Mouse (Mus musculus): ENCODE data around the gene Art2b. TPM values are rescaled to one million over a fixed set of nuclear protein-coding genes. Genes with fewer than 3 reads are reported as not detected.

Art2b gene
- polyA plus RNA-seq, 1 experiment from 2014 or later = 0.07 TPM

DNA sequence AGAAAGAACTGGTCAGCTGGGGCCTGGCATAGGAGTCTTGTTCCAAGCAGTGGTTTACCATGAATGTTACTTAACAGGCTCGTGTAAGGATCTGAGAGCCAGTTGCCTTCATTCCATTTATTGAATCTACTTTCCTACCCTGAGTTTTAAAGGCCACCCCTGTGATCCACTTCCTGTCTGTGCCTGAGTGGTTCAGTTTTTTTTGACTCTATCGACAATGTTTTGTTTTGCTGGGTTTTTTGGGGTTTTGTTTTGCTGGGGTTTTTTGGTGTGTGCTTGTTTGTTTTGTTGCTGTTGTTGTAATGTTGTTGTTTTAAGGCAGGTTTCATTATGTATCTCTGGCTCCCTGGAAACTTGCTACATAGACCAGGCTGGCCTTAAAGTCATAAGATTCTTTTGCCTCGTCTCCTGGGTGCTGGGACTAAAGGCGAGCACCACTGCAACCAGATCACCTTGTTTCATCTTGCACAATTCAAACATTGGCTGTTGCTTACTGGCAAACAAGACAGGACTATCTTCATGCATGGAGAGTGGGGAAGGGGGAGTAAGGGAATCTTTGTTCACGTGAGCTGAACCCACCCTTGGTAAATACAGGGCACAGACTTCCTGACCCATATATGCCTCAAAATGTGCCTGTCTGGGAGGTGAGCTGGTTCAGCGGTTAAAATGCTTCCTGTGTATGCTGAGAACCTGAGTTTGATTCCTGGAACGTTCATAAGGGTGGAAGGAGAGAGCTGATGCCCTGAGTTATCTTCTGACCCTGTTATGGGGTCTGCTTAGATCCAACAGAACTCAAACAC lies 34.5 kb downstream of the Art2b start:
- Histone ChIP-seq H3K4me2 (ENCODE audit: low read depth, low read length) (no peak overlapping the region), H3K27me3 (ENCODE audit: control insufficient read depth, insufficient read depth, low read length) (no peaks in the 10 kb centered on the region; the same call in 1 of the 2 replicates), H3K9ac (ENCODE audit: low read length) (no peak overlapping the region), H3K27ac (ENCODE audit: low read length) (no peak overlapping the region), H3K4me1 (ENCODE audit: control insufficient read depth, insufficient read depth, low read length) (no peaks in the 10 kb centered on the region), H3K9me3 (replicated peaks; ENCODE audit: control insufficient read depth, low read length) (no peaks in the 10 kb centered on the region), H3K4me3 (ENCODE audit: low read length) (no peak overlapping the region), H3K36me3 (ENCODE audit: control insufficient read depth, insufficient read depth) (no peaks in the 10 kb centered on the region)
- no peak for ATAC-seq (replicated peaks; ENCODE audit: extremely low read depth, insufficient read depth, low FRiP score)
- WGBS = 55% methylated on average over 7 of the region's 7 CpGs

DNA sequence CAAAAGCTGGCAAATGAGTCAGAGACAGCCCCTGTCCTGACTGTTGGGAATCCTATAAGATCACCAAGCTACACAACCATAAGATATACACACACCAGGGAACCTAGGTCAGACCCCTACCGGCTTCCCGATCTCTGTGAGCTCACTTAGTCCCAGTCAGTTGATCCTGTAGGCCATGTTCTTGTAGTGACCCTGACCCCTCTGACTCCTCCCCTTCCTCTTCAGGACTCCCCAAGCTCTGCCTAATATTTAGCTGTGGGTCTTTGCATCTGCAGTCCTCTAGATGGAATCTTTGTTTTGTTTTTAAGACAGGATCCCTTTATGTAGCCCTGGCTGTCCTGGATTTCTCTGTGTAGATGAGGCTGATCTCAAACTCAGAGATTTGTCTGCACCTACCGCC lies 36.1 kb downstream of the Art2b start:
- ATAC-seq (replicated peaks; ENCODE audit: extremely low read depth, insufficient read depth, low FRiP score) = no peak
- WGBS = 85% methylated on average over 3 of the region's 3 CpGs

DNA sequence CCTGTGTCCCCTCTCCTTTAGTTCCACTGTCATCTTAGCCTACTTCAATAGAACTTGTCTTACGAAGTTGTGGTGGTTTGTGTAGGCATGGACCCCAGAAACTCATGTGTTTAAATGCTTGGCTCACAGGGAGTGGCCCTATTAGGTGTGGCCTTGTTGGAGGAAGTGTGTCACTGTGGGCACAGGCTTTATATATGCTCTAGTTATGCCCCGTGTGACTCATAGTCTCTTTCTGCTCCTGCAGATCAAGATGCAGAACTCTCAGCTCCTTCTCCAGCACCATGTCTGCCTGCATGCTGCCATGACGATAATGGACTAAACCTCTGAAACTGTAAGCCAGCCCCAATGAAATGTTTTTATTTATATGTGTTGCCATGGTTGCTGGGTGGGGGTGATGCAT lies 37.7 kb downstream of the Art2b start:
- no peak for ATAC-seq (replicated peaks; ENCODE audit: extremely low read depth, insufficient read depth, low FRiP score)
- no peak overlapping the region for H3K9ac ChIP-seq (ENCODE audit: low read length)
- no peaks in the 10 kb centered on the region for H3K36me3 ChIP-seq (ENCODE audit: control insufficient read depth, insufficient read depth)
- H3K4me3 ChIP-seq (ENCODE audit: low read length) = no peak overlapping the region
- H3K27ac ChIP-seq (ENCODE audit: low read length) = no peak overlapping the region
- no peaks in the 10 kb centered on the region for H3K4me1 ChIP-seq (ENCODE audit: control insufficient read depth, insufficient read depth, low read length)
- no peaks in the 10 kb centered on the region for H3K9me3 ChIP-seq (replicated peaks; ENCODE audit: control insufficient read depth, low read length)
- WGBS = 58% methylated on average over 3 of the region's 3 CpGs
- no peaks in the 10 kb centered on the region for H3K27me3 ChIP-seq (ENCODE audit: control insufficient read depth, insufficient read depth, low read length)
- H3K4me2 ChIP-seq (ENCODE audit: low read depth, low read length) = no peak overlapping the region

More for the DNA sequence above, 36.1 kb downstream of the Art2b start:
- no peaks in the 10 kb centered on the region for H3K36me3 ChIP-seq (ENCODE audit: control insufficient read depth, insufficient read depth)
- H3K9me3 ChIP-seq (replicated peaks; ENCODE audit: control insufficient read depth, low read length) = no peaks in the 10 kb centered on the region
- no peak overlapping the region for H3K27ac ChIP-seq (ENCODE audit: low read length)
- no peaks in the 10 kb centered on the region; the same call in 1 of the 2 replicates for H3K27me3 ChIP-seq (ENCODE audit: control insufficient read depth, insufficient read depth, low read length)
- no peak overlapping the region for H3K4me2 ChIP-seq (ENCODE audit: low read depth, low read length)
- H3K4me1 ChIP-seq (ENCODE audit: control insufficient read depth, insufficient read depth, low read length) = no peaks in the 10 kb centered on the region
- no peak overlapping the region for H3K4me3 ChIP-seq (ENCODE audit: low read length)
- no peak overlapping the region for H3K9ac ChIP-seq (ENCODE audit: low read length)

DNA sequence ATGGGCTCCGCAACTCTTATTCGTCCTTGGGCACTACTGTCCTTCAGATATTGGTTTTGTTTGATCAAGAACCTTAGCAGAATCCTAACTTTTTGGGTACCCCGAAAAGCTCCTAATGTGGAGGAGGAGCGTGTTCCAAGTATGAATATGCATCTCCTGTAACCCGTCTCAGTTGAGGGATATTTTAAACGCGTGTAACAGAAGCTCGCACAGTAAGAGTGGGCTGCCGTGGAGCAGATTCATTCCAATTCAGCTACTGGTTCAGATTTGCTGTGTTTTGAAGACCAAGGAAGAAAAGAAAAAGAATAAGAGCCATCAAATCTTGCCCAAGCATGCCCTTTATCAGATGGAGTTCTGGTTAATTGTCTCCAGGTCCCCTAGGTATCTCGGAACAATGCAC lies 43.7 kb downstream of the Art2b start:
- no peak for ATAC-seq (replicated peaks; ENCODE audit: extremely low read depth, insufficient read depth, low FRiP score)
- Histone ChIP-seq H3K4me1 (ENCODE audit: control insufficient read depth, insufficient read depth, low read length) (no peaks in the 10 kb centered on the region; the same call in 1 of the 2 replicates), H3K27ac (ENCODE audit: low read length) (no peak overlapping the region), H3K4me2 (ENCODE audit: low read depth, low read length) (no peak overlapping the region), H3K27me3 (ENCODE audit: control insufficient read depth, insufficient read depth, low read length) (no peaks in the 10 kb centered on the region), H3K9me3 (replicated peaks; ENCODE audit: control insufficient read depth, low read length) (no peaks in the 10 kb centered on the region), H3K9ac (ENCODE audit: low read length) (no peak overlapping the region), H3K4me3 (ENCODE audit: low read length) (no peak overlapping the region), H3K36me3 (ENCODE audit: control insufficient read depth, insufficient read depth) (no peaks in the 10 kb centered on the region)
- WGBS = 75% methylated on average over 10 of the region's 10 CpGs

DNA sequence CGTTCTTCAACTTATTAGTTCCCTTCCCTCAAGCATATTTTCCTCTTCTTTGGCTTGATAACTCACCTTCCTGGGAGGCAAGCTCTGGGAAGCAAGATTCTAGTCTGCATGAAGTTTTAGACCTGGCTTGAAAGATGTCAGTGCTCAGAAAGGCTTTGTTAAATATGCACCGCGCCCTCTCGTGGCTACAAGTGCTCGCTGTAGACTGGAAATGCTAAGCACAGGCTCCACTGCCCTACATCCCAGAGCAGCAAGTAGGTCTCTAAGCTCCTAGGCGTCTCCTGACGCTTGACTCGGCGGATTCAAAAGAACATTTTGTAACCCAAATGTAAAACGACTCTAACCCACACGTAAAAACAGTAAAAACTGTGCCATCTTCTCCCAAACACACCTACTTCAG lies 44.3 kb downstream of the Art2b start:
- Histone ChIP-seq H3K27ac (ENCODE audit: low read length) (no peak overlapping the region), H3K27me3 (ENCODE audit: control insufficient read depth, insufficient read depth, low read length) (no peaks in the 10 kb centered on the region), H3K9me3 (replicated peaks; ENCODE audit: control insufficient read depth, low read length) (no peaks in the 10 kb centered on the region), H3K4me3 (ENCODE audit: low read length) (no peak overlapping the region), H3K9ac (ENCODE audit: low read length) (peak overlapping the region; percentile 38; the same call in 1 of the 2 replicates), H3K4me2 (ENCODE audit: low read depth, low read length) (peak overlapping the region; percentile 20; the same call in 1 of the 2 replicates), H3K4me1 (ENCODE audit: control insufficient read depth, insufficient read depth, low read length) (no peaks in the 10 kb centered on the region; the same call in 1 of the 2 replicates), H3K36me3 (ENCODE audit: control insufficient read depth, insufficient read depth) (no peaks in the 10 kb centered on the region)
- 7% methylated on average over 11 of the region's 11 CpGs for WGBS
- ATAC-seq (replicated peaks; ENCODE audit: extremely low read depth, insufficient read depth, low FRiP score) = no peak

DNA sequence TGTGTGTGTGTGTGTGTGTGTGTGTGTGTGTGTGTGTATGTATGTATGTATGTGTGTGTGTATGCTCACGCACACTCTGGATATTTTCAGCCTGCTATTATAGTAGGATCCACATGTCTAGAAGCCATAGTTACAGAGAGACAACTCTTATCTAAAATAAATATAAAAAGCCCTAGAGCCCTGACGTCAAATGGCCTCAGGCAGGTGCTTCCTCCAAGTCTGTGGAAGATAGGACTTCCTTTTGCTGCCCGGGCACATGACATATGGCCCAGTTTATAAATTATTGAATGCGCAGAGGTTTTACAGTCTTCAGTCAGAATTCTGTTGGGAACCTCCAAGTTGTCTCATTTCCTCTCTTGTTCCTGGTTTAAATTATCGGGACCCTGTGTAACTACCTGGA lies 44.7 kb downstream of the Art2b start:
- no peaks in the 10 kb centered on the region for H3K36me3 ChIP-seq (ENCODE audit: control insufficient read depth, insufficient read depth)
- 46% methylated on average over 5 of the region's 5 CpGs for WGBS
- no peak overlapping the region for H3K27ac ChIP-seq (ENCODE audit: low read length)
- no peak overlapping the region for H3K4me2 ChIP-seq (ENCODE audit: low read depth, low read length)
- no peak overlapping the region for H3K9ac ChIP-seq (ENCODE audit: low read length)
- H3K4me3 ChIP-seq (ENCODE audit: low read length) = no peak overlapping the region
- H3K27me3 ChIP-seq (ENCODE audit: control insufficient read depth, insufficient read depth, low read length) = no peaks in the 10 kb centered on the region
- no peaks in the 10 kb centered on the region for H3K9me3 ChIP-seq (replicated peaks; ENCODE audit: control insufficient read depth, low read length)
- no peaks in the 10 kb centered on the region; the same call in 1 of the 2 replicates for H3K4me1 ChIP-seq (ENCODE audit: control insufficient read depth, insufficient read depth, low read length)
- no peak for ATAC-seq (replicated peaks; ENCODE audit: extremely low read depth, insufficient read depth, low FRiP score)

DNA sequence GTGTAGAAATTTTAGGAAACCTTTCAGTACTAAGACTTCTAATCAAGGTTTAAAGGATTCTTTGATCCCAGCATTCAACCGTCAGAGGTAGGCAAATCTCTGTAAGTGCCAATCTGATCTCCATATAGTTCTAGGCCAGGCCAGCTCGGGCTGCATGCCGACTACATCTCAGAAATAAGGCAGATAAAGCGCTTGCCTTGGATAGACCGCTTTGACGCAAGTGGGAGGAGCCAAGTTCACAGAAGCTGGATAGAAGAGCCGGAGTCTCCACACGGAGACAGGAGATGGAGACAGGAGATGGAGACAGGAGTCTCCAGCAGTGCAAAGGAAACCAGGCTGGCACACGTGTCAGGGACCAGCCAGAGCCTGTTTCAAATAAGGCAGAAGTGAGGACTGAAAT lies 45.6 kb downstream of the Art2b start:
- no peak overlapping the region for H3K4me3 ChIP-seq (ENCODE audit: low read length)
- no peak overlapping the region for H3K9ac ChIP-seq (ENCODE audit: low read length)
- ATAC-seq (replicated peaks; ENCODE audit: extremely low read depth, insufficient read depth, low FRiP score) = no peak
- WGBS = 34% methylated on average over 9 of the region's 9 CpGs
- no peak overlapping the region for H3K4me2 ChIP-seq (ENCODE audit: low read depth, low read length)
- H3K27me3 ChIP-seq (ENCODE audit: control insufficient read depth, insufficient read depth, low read length) = no peaks in the 10 kb centered on the region
- no peaks in the 10 kb centered on the region for H3K36me3 ChIP-seq (ENCODE audit: control insufficient read depth, insufficient read depth)
- no peaks in the 10 kb centered on the region for H3K9me3 ChIP-seq (replicated peaks; ENCODE audit: control insufficient read depth, low read length)
- H3K27ac ChIP-seq (ENCODE audit: low read length) = no peak overlapping the region
- no peaks in the 10 kb centered on the region; the same call in 1 of the 2 replicates for H3K4me1 ChIP-seq (ENCODE audit: control insufficient read depth, insufficient read depth, low read length)

DNA sequence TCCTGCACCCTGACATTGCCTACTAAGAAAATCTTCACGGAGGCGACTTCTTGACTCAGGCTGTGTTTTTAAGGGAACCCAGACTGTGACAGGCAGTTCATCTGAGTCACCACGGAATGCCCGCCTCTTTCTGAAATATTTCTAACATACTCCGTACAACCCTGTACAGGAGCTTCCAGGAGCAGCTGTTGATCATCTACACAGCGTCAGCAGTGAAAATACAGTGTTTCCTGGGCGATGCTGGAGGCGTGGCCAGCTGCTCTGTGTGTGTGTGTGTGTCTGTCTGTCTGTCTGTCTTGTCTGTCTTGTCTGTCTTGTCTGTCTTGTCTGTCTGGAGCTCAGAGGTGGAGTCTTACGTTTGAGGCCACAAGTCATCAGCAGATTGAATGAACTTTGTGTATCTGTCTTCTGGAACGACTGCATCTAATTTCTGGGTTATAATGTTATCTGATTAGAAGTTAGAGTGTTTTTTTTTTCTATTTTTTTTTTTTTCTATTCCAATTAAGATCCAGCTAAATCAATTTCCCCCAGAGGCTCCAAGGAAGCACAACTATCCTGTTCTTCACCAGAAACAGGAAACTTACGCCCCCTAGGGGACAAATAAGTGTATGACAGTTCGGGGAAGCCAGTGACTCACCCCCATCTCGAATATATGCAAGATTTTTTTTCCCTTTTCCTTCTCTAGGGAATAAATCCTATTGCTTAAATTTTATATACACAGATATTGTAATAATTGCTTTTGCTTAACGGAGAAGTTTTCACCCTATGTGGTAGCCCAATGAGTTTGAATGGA lies 47.1 kb downstream of the Art2b start:
- ATAC-seq (replicated peaks; ENCODE audit: extremely low read depth, insufficient read depth, low FRiP score) = no peak
- no peak overlapping the region for H3K4me3 ChIP-seq (ENCODE audit: low read length)
- WGBS = 40% methylated on average over 14 of the region's 14 CpGs

DNA sequence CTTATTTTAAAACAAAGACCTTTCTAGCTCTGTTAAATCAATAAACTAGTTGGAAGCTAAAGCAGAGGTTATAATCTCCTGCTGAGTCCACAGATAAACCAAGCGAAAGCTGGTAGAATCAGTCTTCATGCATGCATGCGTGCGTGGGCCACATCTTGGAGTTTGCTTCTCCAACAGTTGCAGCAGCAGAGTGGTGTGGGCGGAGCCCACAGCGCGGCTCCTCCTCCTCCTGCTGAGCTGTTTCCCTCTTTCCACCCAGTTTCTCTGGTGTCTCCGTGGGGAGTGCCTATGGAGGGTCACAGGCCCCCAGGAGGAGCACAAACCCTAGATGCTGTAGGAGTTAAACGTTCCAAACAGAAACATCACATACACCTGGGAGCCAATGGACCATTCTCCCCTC lies 47.9 kb downstream of the Art2b start:
- ATAC-seq (replicated peaks; ENCODE audit: extremely low read depth, insufficient read depth, low FRiP score) = no peak
- Histone ChIP-seq H3K4me1 (ENCODE audit: control insufficient read depth, insufficient read depth, low read length) (no peaks in the 10 kb centered on the region; the same call in 1 of the 2 replicates), H3K9ac (ENCODE audit: low read length) (no peak overlapping the region), H3K27me3 (ENCODE audit: control insufficient read depth, insufficient read depth, low read length) (0 out of 2 replicates have a peak, but pooled peaks cover 2% of the 10 kb centered on the region), H3K4me2 (ENCODE audit: low read depth, low read length) (0 out of 2 replicates have a peak overlapping the region, but pooled peaks have one; percentile 23), H3K4me3 (ENCODE audit: low read length) (no peak overlapping the region), H3K9me3 (replicated peaks; ENCODE audit: control insufficient read depth, low read length) (no peaks in the 10 kb centered on the region), H3K27ac (ENCODE audit: low read length) (no peak overlapping the region), H3K36me3 (ENCODE audit: control insufficient read depth, insufficient read depth) (no peaks in the 10 kb centered on the region)
- 41% methylated on average over 8 of the region's 8 CpGs for WGBS

More for the DNA sequence above, 47.1 kb downstream of the Art2b start:
- Histone ChIP-seq H3K4me2 (ENCODE audit: low read depth, low read length) (peak overlapping the region; percentile 23; the same call in 1 of the 2 replicates), H3K4me1 (ENCODE audit: control insufficient read depth, insufficient read depth, low read length) (no peaks in the 10 kb centered on the region; the same call in 1 of the 2 replicates), H3K9ac (ENCODE audit: low read length) (no peak overlapping the region), H3K36me3 (ENCODE audit: control insufficient read depth, insufficient read depth) (no peaks in the 10 kb centered on the region), H3K27ac (ENCODE audit: low read length) (no peak overlapping the region), H3K9me3 (replicated peaks; ENCODE audit: control insufficient read depth, low read length) (no peaks in the 10 kb centered on the region), H3K27me3 (ENCODE audit: control insufficient read depth, insufficient read depth, low read length) (0 out of 2 replicates have a peak, but pooled peaks cover 2% of the 10 kb centered on the region)

Data from heart, embryonic 16.5 days (tissue).